Mouse (Mus musculus) neural tube, postnatal 0 days (tissue): ENCODE data around the gene Ap1s2. TPM values are rescaled to one million over a fixed set of nuclear protein-coding genes. Genes with fewer than 3 reads are reported as not detected.

ENCODE experiments used
- polyA plus RNA-seq: library from polyadenylated mRNA; unstranded; fragments of >200 nt; fragmentation: Nextera tagmentation; extraction: Ambion mirVana; gene quantifications from 2 replicates; pipeline ENCODE4 v1.2.1, GENCODE M21; 2015

The Ap1s2 gene
- polyA plus RNA-seq = 139 and 160 TPM in 2 replicates

DNA sequence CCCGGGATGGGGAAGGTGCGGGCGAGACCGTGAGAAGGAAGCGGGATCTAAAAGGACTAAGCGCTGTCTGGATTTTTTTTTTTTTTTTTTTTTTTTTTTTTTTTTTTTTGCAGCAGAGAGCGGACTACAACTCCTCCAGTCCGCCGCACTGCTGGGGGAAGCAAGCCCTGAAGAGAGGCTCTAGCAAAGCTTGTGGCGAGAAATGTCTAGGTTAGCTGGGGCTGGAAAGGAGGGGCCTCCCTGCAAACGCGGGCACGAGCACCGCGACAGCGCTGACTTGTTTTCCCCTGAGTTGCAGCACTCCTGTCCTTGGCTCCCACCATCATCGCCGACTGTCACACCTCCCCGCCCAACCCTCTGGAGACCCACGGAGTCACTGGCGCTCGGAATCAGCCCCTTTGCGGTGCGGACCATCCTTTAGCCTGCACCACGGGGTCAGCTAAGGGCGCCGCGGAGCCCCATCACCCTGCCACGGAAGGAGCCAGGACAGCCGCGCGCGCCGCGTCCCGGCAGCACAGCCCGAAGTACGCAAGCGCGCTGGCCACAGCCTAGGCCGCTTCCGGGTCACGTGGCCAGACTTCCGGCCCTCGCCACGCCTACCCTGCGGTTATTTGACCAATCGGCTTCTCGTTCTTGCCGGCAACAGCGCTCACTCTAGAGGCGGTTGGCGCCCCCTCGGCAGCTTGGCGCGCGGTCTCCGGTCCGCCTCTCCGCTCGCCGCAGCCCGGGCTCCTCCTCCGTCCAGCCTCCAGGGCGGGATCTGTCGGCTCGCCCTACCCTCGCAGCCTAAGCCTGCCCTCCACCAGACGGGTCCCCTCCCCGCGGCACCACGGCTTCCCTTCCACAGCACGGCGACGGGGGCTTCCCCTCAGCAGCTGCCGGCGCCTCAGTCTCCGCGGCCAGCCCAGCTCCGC lies at the start of gene Ap1s2:
Ap1s2 (plus strand) TSS at position 681 of the 914 bp plus-strand sequence.

GRCm38 (mm10) chrX:163958467-163958875 lies 49.7 kb downstream of the Ap1s2 start, which contains the start of gene Zrsr2:
TSS of gene Zrsr2 (minus strand) at chrX:163958661.

Other genes with a start within 250 kb of the Ap1s2 start
- 6.6 TPM in 2 replicates for gene Rnf138rt1, start 147.7 kb upstream of the Ap1s2 start, polyA plus RNA-seq
- gene Zrsr2, start 49.6 kb downstream of the Ap1s2 start, polyA plus RNA-seq = 78.8 and 97.4 TPM in 2 replicates
- gene Car5b, start 119.0 kb downstream of the Ap1s2 start, polyA plus RNA-seq = 2.2 TPM in 2 replicates
- gene Siah1b, start 167.5 kb downstream of the Ap1s2 start, polyA plus RNA-seq = 12.9 and 13.1 TPM in 2 replicates
- 0.12 TPM in 1 of 2 replicates, not detected in the other for gene Cltrn, start 179.8 kb downstream of the Ap1s2 start, polyA plus RNA-seq
- gene Ace2, start 230.3 kb downstream of the Ap1s2 start, polyA plus RNA-seq = 0.50 and 0.74 TPM in 2 replicates